Mouse (Mus musculus) WW6 (cell line): ENCODE results near the gene Gnl3l.

Experiments used
- DNase-seq: peaks from one replicate; pipeline ENCODE4 v3.0.0-alpha.2; 2013; ENCODE audit warnings: low read depth, low spot score

Gnl3l gene

DNA sequence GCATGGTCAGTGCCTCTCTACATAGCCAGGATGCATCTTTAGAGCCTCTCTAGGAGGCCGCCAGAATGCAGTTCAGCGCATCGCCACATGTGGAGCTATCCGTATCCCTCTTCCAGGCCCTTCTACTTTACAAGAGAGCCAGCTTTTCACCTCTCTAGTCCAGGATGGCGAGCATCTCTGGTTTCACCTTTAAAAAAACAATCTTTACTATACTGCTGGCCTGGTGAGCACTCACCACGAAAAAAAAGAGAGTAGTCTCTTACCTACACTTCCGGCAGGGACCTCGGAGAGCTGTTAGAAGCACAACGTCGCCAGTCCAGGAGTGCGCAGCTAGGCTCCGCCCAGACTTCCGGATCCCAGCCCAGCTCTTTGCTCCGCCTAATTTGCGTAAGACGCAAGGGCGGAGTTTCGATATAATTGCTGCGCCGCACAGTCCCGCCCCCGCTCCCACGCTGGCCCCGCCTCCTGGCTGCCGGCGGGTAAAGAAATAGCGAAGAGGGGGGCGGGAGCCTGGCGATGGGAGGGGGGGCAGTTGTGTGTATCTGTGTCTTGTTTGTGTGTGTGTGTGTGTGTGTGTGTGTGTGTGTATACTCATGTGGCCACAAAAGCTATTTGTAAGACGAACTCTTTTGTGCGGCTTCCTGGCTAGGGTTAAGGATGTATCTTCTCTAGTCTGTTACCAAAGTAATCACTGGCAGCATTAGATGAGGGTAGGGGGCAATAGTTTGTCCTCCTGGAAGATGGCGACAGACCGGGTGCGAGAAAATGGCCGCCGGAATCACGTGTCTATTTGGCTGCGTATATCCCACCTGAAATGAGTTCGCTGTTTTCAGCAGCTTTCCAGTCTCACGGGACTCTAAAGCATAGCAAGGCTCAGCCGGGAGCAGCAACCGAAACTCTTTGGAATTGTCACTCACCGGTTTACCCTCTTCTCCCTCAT, at the start of gene Gnl3l:
Gnl3l (minus strand) TSS at position 385 of the 940 bp plus-strand sequence.
- DNase-seq: peak; percentile 71

- no peak for DNase-seq
These were observed 49.0 kb upstream of the Gnl3l start for GRCm38 (mm10) chrX:151066071-151066666.

- no peak for DNase-seq
These were observed 44.6 kb upstream of the Gnl3l start for GRCm38 (mm10) chrX:151061615-151062299.

GRCm38 (mm10) chrX:151059346-151059745, 42.2 kb upstream of the Gnl3l start:
- DNase-seq: no peak

GRCm38 (mm10) chrX:151055559-151055958, 38.4 kb upstream of the Gnl3l start:
- DNase-seq: no peak

DNA sequence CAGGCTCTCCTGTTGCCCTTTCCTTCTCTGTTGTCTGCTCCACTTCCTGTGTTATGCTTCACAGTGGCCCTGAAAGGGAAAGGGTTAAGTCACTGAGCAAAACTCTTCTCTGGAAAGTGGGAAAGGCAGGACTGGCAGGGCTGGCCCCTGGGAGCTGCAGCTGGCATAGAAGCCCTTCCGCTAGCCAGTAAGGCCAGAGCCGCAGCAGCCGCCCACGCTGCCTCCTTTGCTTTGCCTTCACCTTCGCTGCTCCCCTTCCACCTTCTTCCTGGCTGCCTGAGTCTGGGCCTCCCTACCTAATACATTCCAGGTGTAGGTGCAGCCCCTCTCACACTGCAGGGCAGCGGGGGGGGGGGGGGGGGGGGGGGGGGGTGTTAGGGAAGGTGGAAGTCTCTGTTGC, 37.4 kb upstream of the Gnl3l start:
- no peak for DNase-seq

- DNase-seq: no peak
These were observed 33.2 kb upstream of the Gnl3l start for GRCm38 (mm10) chrX:151050337-151050736.

DNA sequence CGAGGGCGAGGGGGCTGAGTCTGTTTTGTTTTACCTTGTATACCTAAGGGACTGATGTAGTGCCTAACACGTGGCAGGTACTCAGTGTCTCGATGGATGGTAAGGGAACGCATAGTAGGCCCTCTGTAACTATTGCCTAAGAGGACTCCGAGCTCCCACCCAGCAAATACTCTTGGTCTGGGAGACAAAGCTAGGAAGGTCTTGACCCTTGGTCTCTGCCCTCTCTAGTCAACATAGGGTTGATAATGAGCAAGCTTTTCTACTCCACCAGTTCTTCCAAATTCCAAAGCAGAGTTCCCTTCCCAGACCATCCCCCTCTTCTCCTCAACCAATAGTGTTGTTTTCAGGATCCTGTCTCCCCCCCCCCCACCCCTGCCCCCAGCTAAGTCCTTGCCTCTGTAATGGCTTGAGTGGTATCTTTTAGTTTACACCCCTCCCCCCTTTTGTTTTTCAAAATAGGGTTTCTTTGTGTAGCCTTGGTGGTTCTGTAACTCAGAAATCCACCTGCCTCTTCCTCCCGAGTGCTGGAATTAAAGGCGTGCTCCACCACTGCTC, 32.6 kb upstream of the Gnl3l start:
- DNase-seq: peak; percentile 26

GRCm38 (mm10) chrX:151047431-151048058, 30.4 kb upstream of the Gnl3l start:
- DNase-seq: no peak

DNA sequence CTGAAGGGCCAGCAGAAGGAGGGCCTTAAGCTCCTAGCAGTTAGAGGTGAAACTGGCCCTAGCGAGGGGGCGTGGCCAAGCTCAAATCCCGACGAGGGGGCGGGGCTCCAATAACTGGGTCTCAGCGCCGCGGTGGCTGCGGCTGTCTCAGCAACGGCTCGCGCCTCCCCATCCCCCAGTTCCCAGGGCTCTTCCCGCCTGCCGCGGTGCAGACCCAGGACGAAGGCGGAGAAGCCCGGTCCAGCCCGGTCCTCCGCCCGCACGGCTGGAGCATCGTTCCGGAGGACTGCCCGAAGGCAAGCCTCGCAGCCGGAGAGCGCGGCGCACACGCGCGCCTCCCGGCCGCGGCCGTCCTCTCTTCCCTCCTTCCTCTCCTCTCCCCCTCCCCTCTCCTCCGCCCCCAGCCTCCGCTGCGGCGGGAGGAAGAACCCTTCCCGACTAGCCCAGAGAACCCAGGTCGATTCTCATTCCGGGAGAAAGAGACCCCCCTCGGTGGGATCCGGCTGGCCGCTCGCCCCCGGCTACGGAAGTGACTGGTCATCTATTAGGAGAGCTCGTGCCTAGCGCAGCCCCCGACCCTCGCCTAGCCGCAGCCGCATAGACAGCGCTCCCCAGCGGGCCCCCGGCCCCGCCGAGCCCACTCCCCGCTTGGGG, 29.8 kb upstream of the Gnl3l start:
- DNase-seq: peak; percentile 53

GRCm38 (mm10) chrX:151046321-151046720, 29.2 kb upstream of the Gnl3l start:
- DNase-seq: no peak

DNA sequence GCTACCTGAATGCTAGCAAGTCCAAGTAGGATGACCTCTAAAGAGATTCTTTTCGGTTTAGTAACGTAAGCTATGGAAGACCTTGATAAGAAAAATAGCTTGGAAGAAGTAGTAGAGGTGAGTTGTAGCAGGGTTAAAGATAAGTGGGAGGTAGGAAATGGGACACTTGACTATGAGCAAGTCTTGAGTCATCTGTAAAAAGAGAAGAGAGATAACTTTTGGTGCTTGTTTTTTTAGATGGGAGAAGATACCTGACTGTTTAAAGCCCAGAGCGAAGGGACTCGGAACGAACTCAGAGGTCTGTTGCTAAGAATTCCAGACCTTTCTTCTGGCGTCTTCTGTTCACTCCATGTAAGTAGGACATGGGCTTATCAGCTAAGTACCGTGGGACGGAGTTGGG, 28.7 kb upstream of the Gnl3l start, which contains the start of gene Fgd1:
Fgd1 (plus strand) TSS at position 301 of the 400 bp plus-strand sequence.
- DNase-seq: no peak

DNA sequence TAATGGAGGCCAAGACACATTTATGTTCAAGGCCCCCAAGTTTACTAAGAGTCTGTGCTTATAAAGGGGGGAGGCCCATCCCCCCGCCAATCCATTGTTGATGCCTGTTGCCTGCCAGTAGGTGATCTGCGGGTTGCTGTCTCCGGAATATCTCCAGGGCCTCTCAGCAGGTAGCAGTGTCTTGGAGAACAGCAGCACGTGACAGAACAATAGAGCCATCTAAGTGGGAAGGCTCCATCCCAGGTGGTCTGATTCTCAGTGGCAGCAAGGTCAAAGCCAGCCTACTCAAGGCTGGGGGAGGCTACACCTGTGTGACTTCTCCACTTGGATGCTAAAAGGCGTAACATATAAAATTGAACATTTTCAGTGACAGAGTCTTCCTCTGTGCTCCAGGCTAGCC, 24.1 kb upstream of the Gnl3l start:
- peak; percentile 38 for DNase-seq

DNA sequence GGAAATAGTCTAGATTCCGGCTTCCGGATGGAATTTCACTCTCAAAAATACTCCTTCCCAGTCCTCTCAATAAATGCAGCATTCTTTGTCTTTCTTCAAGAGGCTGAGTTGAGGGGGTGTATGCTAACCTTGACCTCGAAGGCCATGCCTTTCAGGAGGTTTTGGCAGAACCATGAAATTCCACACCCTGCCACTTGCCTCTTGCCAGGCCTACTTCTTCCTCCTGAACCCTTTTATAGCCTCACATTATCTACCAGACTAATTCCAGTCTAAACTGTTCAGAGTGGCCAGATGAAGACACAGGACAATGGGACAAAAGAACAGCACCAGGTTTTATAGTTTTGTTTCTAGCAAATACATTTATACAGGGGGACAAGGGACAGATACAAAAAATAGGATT, 14.3 kb upstream of the Gnl3l start:
- DNase-seq: no peak

- DNase-seq: no peak
These were observed 1.7 kb upstream of the Gnl3l start for GRCm38 (mm10) chrX:151018798-151019197.

- no peak for DNase-seq
These were observed 775 bp upstream of the Gnl3l start for GRCm38 (mm10) chrX:151017897-151018296.

DNA sequence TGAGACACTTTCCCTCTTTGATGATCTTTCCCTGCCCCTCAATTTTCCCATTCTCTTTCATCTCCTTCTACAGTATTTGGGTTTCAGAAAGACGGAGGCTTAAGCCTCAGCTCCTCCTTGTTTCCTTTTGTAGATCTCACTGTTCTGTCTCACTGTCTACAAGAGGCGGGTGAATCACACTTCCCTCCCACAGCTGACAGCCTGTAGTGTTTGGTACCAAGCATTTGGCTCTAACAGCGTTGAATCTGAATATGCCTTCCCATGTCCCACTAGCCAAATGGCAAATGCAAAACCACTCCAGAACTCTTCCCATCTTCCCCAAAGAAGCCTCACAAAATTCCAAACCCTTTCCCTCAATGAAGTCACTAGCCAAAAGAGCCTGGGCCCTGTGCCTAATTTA, 20.3 kb downstream of the Gnl3l start:
- DNase-seq: no peak

GRCm38 (mm10) chrX:150981621-150982020, 35.5 kb downstream of the Gnl3l start:
- no peak for DNase-seq

GRCm38 (mm10) chrX:150975424-150975823, 41.7 kb downstream of the Gnl3l start:
- no peak for DNase-seq

DNA sequence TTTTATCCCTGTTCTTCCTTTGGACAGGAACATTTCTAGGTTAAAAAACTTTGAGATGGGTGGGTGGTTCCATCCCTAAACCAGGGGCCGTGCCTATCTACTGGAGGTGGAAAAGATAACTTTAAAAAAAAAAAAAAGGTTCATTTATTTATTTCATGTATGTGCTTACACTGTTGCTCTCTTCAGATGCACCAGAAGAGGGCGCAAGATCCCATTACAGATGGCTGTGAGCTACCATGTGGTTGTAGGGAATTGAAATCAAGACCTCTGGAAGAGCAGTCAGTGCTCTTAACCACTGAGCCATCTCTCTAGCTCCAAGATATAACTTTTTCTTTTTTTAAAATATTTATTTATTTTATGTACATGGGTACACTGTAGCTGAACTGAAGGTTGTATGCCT, 54.1 kb downstream of the Gnl3l start:
- no peak for DNase-seq

DNA sequence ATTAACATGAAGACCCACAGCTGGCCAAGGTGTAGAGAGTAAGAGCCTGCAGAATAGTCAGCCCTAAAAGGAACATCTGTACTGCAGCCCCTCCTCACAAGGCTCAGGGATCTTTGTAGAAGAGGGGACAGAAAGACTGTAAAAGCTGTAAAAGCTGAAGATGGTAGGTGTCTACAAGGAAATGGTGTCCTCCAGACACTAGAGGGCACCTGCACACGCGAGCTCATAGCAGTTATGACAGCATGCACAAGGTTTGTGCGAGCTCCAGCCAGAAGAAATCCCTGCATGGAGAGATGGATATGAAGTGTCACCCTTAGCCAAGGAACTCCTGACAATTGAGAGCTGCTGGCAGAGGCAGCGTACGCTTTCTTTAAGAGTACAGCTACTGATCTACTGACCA, 56.4 kb downstream of the Gnl3l start:
- DNase-seq: no peak
